Mouse (Mus musculus): ENCODE results near the gene Syn3. TPM values are rescaled to one million over a fixed set of nuclear protein-coding genes. Genes with fewer than 3 reads are reported as not detected.

Gene Syn3
- polyA plus RNA-seq, 1 experiment from 2014 or later = 7.1 TPM

DNA sequence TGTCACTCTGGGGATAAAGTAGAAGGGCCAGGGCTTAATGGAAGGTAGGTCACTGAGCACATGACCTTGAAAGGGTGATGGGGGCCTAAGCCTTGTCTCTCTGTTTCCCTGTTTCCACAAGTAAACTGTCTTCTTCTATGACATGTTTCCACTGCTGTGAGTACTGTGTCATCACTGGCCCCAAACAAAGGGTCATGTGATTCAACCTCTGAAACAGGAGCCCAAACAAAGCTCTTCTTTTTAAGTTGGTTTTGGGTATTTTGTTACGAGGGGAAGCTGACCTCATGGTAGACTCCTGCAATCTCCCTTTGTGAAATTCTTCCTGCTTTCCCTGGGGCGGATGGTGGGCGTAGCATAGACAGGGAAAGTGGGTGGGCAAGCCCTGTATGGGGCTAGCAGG lies 438.4 kb downstream of the Syn3 start:
- Histone ChIP-seq H3K27me3 (ENCODE audit: control insufficient read depth, insufficient read depth, low read length) (no peaks in the 10 kb centered on the region), H3K4me2 (ENCODE audit: low read depth, low read length, severe bottlenecking) (no peak overlapping the region), H3K9me3 (ENCODE audit: control insufficient read depth, low read length) (no peaks in the 10 kb centered on the region), H3K9ac (ENCODE audit: low read length) (no peak overlapping the region), H3K36me3 (ENCODE audit: control insufficient read depth, insufficient read depth, low read length) (no peaks in the 10 kb centered on the region), H3K4me1 (replicated peaks; ENCODE audit: control insufficient read depth, insufficient read depth, low read length) (no peaks in the 10 kb centered on the region), H3K4me3 (ENCODE audit: low read depth, low read length) (no peak overlapping the region), H3K27ac (ENCODE audit: low read depth, low read length) (no peak overlapping the region)
- ATAC-seq (replicated peaks; ENCODE audit: low FRiP score) = no peak
- WGBS = 47% methylated on average over 3 of the region's 3 CpGs
- no peak for DNase-seq (ENCODE audit: low spot score)

DNA sequence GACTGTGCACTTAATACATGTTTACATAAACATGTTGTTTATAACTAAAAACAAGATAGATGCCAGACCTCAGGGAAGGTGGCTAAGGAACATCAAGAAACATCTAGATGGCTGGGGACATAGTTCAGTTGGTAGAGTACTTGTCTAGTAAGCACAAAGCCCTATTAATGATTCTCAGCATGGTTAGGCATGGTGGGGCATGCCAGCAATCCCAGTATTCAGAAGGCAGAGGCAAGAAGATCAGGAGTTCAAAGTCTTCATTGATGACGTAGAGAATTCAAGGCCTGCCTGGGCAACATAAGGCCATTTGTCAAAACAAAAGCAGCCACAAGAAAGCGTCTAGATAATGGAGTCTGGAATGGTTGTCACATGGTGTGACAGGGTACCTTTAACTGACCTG lies 441.0 kb downstream of the Syn3 start:
- no peak for ATAC-seq (replicated peaks; ENCODE audit: low FRiP score)
- H3K27me3 ChIP-seq (ENCODE audit: control insufficient read depth, insufficient read depth, low read length) = no peaks in the 10 kb centered on the region
- H3K4me2 ChIP-seq (ENCODE audit: low read depth, low read length, severe bottlenecking) = no peak overlapping the region
- H3K9me3 ChIP-seq (ENCODE audit: control insufficient read depth, low read length) = no peaks in the 10 kb centered on the region
- WGBS = 63% methylated on average over 2 of the region's 2 CpGs
- no peak overlapping the region for H3K4me3 ChIP-seq (ENCODE audit: low read depth, low read length)
- no peak overlapping the region for H3K27ac ChIP-seq (ENCODE audit: low read depth, low read length)
- no peak for DNase-seq (ENCODE audit: low spot score)
- H3K36me3 ChIP-seq (ENCODE audit: control insufficient read depth, insufficient read depth, low read length) = no peaks in the 10 kb centered on the region
- no peak overlapping the region for H3K9ac ChIP-seq (ENCODE audit: low read length)
- no peaks in the 10 kb centered on the region for H3K4me1 ChIP-seq (replicated peaks; ENCODE audit: control insufficient read depth, insufficient read depth, low read length)

DNA sequence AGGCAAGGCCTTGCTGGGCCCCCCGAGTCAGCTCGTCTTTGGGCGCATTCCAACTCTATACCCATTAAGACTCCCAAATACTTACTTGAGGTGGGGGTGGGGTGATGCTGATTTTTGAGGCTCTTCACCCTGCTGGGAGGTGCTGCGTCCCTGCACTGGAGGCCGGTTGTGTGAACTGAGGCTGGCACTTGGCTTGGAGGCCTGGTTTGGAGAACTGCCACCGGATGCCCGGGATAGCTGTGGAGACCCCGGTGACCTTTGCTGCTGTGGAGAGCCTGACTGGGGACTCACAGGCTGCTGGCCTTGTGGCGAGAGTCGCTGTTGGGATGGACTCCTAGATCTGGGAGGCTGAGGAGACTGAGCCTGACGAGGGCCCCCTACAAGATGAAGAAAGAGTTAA lies 441.4 kb downstream of the Syn3 start:
- no peaks in the 10 kb centered on the region for H3K9me3 ChIP-seq (ENCODE audit: control insufficient read depth, low read length)
- H3K27ac ChIP-seq (ENCODE audit: low read depth, low read length) = no peak overlapping the region
- DNase-seq (ENCODE audit: low spot score) (no peak), ATAC-seq (replicated peaks; ENCODE audit: low FRiP score) (no peak)
- H3K36me3 ChIP-seq (ENCODE audit: control insufficient read depth, insufficient read depth, low read length) = no peaks in the 10 kb centered on the region
- no peak overlapping the region for H3K4me3 ChIP-seq (ENCODE audit: low read depth, low read length)
- H3K4me2 ChIP-seq (ENCODE audit: low read depth, low read length, severe bottlenecking) = no peak overlapping the region
- no peaks in the 10 kb centered on the region for H3K4me1 ChIP-seq (replicated peaks; ENCODE audit: control insufficient read depth, insufficient read depth, low read length)
- H3K27me3 ChIP-seq (ENCODE audit: control insufficient read depth, insufficient read depth, low read length) = no peaks in the 10 kb centered on the region
- no peak overlapping the region for H3K9ac ChIP-seq (ENCODE audit: low read length)
- 82% methylated on average over 11 of the region's 11 CpGs for WGBS

DNA sequence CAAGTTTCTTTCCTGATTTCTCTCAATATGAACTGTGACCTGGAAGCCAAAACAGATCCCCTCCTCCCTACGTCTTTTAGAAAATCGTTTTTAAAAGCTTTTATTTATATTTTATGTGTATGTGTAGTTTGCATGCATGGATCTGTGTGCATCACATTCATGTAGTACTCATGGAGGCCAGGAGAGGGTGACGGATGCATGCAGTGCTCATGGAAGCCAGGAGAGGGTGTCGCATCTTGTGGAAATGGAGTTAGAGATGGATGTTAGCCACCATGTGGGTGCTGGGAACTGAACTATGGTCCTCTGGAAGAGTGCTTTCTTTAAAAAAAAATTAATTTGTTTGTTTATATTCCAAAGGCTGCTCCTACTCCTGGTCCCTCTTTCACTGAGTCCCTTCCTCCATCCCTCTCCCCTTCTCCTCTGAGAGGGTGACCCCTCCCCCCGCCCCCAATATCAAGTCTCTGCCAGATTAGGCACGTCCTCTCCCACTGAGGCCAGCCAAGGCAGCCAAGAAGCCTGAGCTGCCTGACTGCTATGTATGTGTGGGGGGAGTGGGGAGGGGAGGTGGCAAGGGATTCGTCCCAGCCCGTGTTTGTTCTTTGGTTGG lies 442.3 kb downstream of the Syn3 start:
- H3K4me1 ChIP-seq (replicated peaks; ENCODE audit: control insufficient read depth, insufficient read depth, low read length) = no peaks in the 10 kb centered on the region
- no peak overlapping the region for H3K4me2 ChIP-seq (ENCODE audit: low read depth, low read length, severe bottlenecking)
- no peak overlapping the region for H3K9ac ChIP-seq (ENCODE audit: low read length)
- no peaks in the 10 kb centered on the region for H3K27me3 ChIP-seq (ENCODE audit: control insufficient read depth, insufficient read depth, low read length)
- H3K36me3 ChIP-seq (ENCODE audit: control insufficient read depth, insufficient read depth, low read length) = no peaks in the 10 kb centered on the region
- no peak for DNase-seq (ENCODE audit: low spot score)
- WGBS = 86% methylated on average over 8 of the region's 8 CpGs
- no peak overlapping the region for H3K27ac ChIP-seq (ENCODE audit: low read depth, low read length)
- no peak for ATAC-seq (replicated peaks; ENCODE audit: low FRiP score)
- no peaks in the 10 kb centered on the region for H3K9me3 ChIP-seq (ENCODE audit: control insufficient read depth, low read length)
- no peak overlapping the region for H3K4me3 ChIP-seq (ENCODE audit: low read depth, low read length)

DNA sequence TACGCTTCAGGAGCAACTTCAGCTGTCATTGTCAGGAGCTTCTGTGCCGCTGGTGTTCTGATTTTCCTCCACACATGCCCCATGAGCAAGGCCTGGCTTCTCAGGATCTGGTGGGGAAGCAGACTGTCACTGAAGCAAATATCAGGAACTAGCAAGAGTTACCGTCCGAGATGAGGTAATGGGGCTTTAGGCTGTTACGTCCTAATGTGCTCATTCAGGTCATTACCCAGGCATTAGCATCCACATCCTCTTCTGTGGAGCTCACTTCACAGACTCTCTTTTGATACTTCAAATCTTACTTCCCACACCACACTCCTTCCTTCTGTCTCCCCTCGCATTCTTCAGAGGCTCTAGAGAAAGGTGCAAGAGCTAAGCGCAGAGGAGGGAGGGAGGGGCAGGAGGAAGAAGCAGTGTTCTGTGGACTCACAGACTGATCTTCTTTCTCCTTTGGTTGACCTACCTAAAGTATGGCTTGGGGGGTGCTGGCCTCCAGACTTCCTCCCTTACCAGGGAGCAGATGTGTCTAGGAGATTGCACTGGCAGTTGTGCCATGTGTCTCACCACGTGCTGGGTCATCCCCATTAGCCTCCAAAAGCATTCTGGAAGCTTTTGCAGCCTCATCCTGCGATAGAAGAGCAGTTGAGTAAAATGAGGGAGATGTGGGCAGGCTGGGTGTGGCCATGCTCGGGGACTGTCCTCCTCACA lies 445.7 kb downstream of the Syn3 start:
- Histone ChIP-seq H3K27me3 (ENCODE audit: control insufficient read depth, insufficient read depth, low read length) (no peaks in the 10 kb centered on the region), H3K4me3 (ENCODE audit: low read depth, low read length) (no peak overlapping the region)

DNA sequence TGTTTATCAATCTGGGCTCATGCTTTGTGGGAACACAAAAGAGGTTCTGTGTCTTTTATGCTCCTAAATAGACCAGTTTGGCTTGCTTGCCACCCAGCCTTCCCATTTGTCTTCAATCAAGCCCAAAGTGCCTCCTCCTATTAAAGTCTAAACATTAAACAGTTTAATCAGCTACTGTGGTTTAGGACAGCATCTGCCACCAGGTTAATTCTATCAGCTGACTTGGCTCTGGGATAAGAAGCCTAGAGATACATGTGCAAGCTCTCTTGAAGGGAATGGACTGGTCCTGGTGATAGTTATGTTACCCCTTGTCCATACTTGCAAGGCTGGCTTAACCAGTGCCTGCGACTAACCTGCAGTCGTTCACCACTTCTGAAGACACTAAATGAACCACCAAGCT lies 448.2 kb downstream of the Syn3 start:
- Histone ChIP-seq H3K9me3 (ENCODE audit: control insufficient read depth, low read length) (no peaks in the 10 kb centered on the region), H3K27ac (ENCODE audit: low read depth, low read length) (no peak overlapping the region), H3K4me1 (replicated peaks; ENCODE audit: control insufficient read depth, insufficient read depth, low read length) (no peaks in the 10 kb centered on the region), H3K4me2 (ENCODE audit: low read depth, low read length, severe bottlenecking) (no peak overlapping the region), H3K4me3 (ENCODE audit: low read depth, low read length) (no peak overlapping the region), H3K27me3 (ENCODE audit: control insufficient read depth, insufficient read depth, low read length) (no peaks in the 10 kb centered on the region), H3K9ac (ENCODE audit: low read length) (no peak overlapping the region), H3K36me3 (ENCODE audit: control insufficient read depth, insufficient read depth, low read length) (no peaks in the 10 kb centered on the region)
- ATAC-seq (replicated peaks; ENCODE audit: low FRiP score) (no peak), DNase-seq (ENCODE audit: low spot score) (no peak)
- 87% methylated on average over 2 of the region's 2 CpGs for whole genome bisulfite sequencing

More for the DNA sequence above, 445.7 kb downstream of the Syn3 start:
- Histone ChIP-seq H3K27ac (ENCODE audit: low read depth, low read length) (no peak overlapping the region), H3K4me2 (ENCODE audit: low read depth, low read length, severe bottlenecking) (no peak overlapping the region), H3K4me1 (replicated peaks; ENCODE audit: control insufficient read depth, insufficient read depth, low read length) (no peaks in the 10 kb centered on the region), H3K9me3 (ENCODE audit: control insufficient read depth, low read length) (no peaks in the 10 kb centered on the region), H3K9ac (ENCODE audit: low read length) (no peak overlapping the region), H3K36me3 (ENCODE audit: control insufficient read depth, insufficient read depth, low read length) (no peaks in the 10 kb centered on the region)
- no peak for DNase-seq (ENCODE audit: low spot score)
- ATAC-seq (replicated peaks; ENCODE audit: low FRiP score) = no peak
- WGBS = 91% methylated on average over 10 of the region's 10 CpGs

DNA sequence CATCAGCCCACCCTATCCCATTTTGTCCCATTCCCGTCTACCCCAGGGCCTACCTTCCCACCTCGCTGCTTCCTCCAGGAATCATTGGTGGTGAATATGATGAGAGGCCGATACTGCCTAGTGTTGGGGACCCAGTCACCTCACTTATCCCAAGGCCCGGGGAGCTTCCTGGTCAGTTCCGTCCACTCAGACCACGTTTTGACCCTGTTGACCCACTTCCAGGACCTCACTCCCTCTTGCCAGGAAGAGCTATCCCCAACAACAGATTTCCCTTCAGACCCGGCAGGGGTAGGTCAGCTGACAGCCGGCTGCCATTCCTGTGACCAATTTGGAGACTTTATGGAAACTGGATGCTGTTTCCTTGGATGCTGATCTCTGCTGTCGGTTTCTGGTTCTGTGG lies 450.9 kb downstream of the Syn3 start:
- no peaks in the 10 kb centered on the region for H3K4me1 ChIP-seq (replicated peaks; ENCODE audit: control insufficient read depth, insufficient read depth, low read length)
- ATAC-seq (replicated peaks; ENCODE audit: low FRiP score) (no peak), DNase-seq (ENCODE audit: low spot score) (no peak)
- H3K4me2 ChIP-seq (ENCODE audit: low read depth, low read length, severe bottlenecking) = no peak overlapping the region
- no peaks in the 10 kb centered on the region for H3K27me3 ChIP-seq (ENCODE audit: control insufficient read depth, insufficient read depth, low read length)
- no peaks in the 10 kb centered on the region for H3K36me3 ChIP-seq (ENCODE audit: control insufficient read depth, insufficient read depth, low read length)
- no peak overlapping the region for H3K4me3 ChIP-seq (ENCODE audit: low read depth, low read length)
- no peaks in the 10 kb centered on the region for H3K9me3 ChIP-seq (ENCODE audit: control insufficient read depth, low read length)
- no peak overlapping the region for H3K27ac ChIP-seq (ENCODE audit: low read depth, low read length)
- 88% methylated on average over 9 of the region's 9 CpGs for WGBS
- no peak overlapping the region for H3K9ac ChIP-seq (ENCODE audit: low read length)

DNA sequence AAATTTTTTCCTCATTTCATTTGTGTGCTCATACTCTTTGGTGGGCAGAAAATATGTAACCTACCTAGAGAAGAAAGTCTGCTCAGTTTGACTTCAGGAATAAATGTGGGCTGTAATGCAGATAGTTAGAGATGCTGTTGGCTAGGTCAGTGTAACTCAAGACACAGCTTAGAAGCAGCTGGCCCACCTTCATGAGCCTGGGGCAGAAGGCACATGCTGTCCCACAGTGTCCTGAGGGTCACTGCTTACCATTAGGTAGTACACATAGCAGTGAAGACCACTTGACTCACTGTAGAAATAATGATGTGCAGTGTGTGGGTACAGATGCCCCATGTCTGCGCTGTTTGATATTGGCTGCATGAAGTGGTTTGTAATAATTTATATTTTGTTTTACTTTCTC lies 452.3 kb downstream of the Syn3 start:
- Histone ChIP-seq H3K4me2 (ENCODE audit: low read depth, low read length, severe bottlenecking) (no peak overlapping the region), H3K4me3 (ENCODE audit: low read depth, low read length) (no peak overlapping the region), H3K27me3 (ENCODE audit: control insufficient read depth, insufficient read depth, low read length) (no peaks in the 10 kb centered on the region), H3K9ac (ENCODE audit: low read length) (no peak overlapping the region), H3K36me3 (ENCODE audit: control insufficient read depth, insufficient read depth, low read length) (no peaks in the 10 kb centered on the region), H3K9me3 (ENCODE audit: control insufficient read depth, low read length) (no peaks in the 10 kb centered on the region), H3K27ac (ENCODE audit: low read depth, low read length) (no peak overlapping the region), H3K4me1 (replicated peaks; ENCODE audit: control insufficient read depth, insufficient read depth, low read length) (no peaks in the 10 kb centered on the region)
- ATAC-seq (replicated peaks; ENCODE audit: low FRiP score) = no peak
- 97% methylated on average over 1 of the region's 1 CpGs for WGBS
- no peak for DNase-seq (ENCODE audit: low spot score)

DNA sequence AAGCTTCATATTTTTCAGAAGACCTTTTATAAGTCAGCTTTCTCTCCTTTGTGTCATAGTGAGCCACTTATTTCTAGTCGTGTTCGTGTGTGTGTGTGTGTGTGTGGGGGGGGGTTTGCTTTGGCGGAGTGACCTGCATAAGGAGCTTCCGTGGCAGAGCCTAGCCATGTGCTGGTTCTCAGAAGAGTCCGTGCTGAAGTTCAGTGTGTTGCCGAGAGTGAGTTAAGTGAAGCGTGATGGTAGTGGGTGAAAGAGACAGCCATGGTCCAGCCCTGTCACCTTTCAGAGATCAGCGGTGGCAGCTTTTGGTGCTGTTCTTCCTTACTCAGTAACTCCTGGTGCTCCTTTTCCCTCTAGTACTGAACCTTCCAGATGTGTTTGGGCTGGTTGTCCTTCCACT lies 454.6 kb downstream of the Syn3 start:
- H3K27me3 ChIP-seq (ENCODE audit: control insufficient read depth, insufficient read depth, low read length) = no peaks in the 10 kb centered on the region
- 85% methylated on average over 8 of the region's 8 CpGs for WGBS
- DNase-seq (ENCODE audit: low spot score) (no peak), ATAC-seq (replicated peaks; ENCODE audit: low FRiP score) (no peak)
- H3K27ac ChIP-seq (ENCODE audit: low read depth, low read length) = no peak overlapping the region
- H3K9me3 ChIP-seq (ENCODE audit: control insufficient read depth, low read length) = no peaks in the 10 kb centered on the region
- H3K4me2 ChIP-seq (ENCODE audit: low read depth, low read length, severe bottlenecking) = no peak overlapping the region
- no peak overlapping the region for H3K4me3 ChIP-seq (ENCODE audit: low read depth, low read length)
- H3K4me1 ChIP-seq (replicated peaks; ENCODE audit: control insufficient read depth, insufficient read depth, low read length) = no peaks in the 10 kb centered on the region
- no peaks in the 10 kb centered on the region for H3K36me3 ChIP-seq (ENCODE audit: control insufficient read depth, insufficient read depth, low read length)
- no peak overlapping the region for H3K9ac ChIP-seq (ENCODE audit: low read length)
